Mouse (Mus musculus): ENCODE data around the gene Cfdp1.

GRCm38 (mm10) chr8:111779690-111780089 is 74.4 kb downstream of the Cfdp1 start:
- TF ChIP-seq CTCF (IDR thresholded peaks at IDR 0.05; ENCODE audit: extremely low read depth, insufficient read depth, insufficient read length, insufficient replicate concordance) (no peak), POLR2A (IDR thresholded peaks at IDR 0.05; ENCODE audit: low read depth, low read length) (no peak)
